Mouse (Mus musculus) stomach, embryonic 16.5 days (tissue): Measurements from ENCODE around the gene Usp30. TPM values are rescaled to one million over a fixed set of nuclear protein-coding genes. Genes with fewer than 3 reads are reported as not detected.

Source experiments
- ATAC-seq: fragments of 200-750 bp; cut with Nextera tagmentation; 2 replicates; pipeline ENCODE4 v1.8.0; 2017; ENCODE audit warnings: moderate number of reproducible peaks, moderate TSS enrichment; ENCODE audit not compliant: insufficient read depth, low FRiP score
- H3K27ac ChIP-seq: fragments of 300-500 bp; sonication (generic); 2 replicates; pipeline ENCODE4 v1.5.1; 2014; ENCODE audit warnings: low read length
- H3K27me3 ChIP-seq: fragments of 300-500 bp; sonication (generic); 2 replicates; pipeline ENCODE4 v1.6.1; 2014; ENCODE audit warnings: low read length, control low read depth, mixed read lengths; ENCODE audit not compliant: control insufficient read depth, insufficient read depth
- H3K36me3 ChIP-seq: fragments of 300-500 bp; sonication (generic); 2 replicates; pipeline ENCODE4 v1.6.1; 2014; ENCODE audit warnings: low read length; ENCODE audit not compliant: control insufficient read depth, insufficient read depth
- H3K4me1 ChIP-seq: fragments of 300-500 bp; sonication (generic); 2 replicates; pipeline ENCODE4 v1.6.1; 2014; ENCODE audit warnings: low read length, control low read depth, mixed read lengths; ENCODE audit not compliant: control insufficient read depth, insufficient read depth
- H3K4me2 ChIP-seq: fragments of 300-500 bp; sonication (generic); 2 replicates; pipeline ENCODE4 v1.6.1; 2014; ENCODE audit warnings: low read depth, low read length, mixed read lengths
- H3K4me3 ChIP-seq: fragments of 300-500 bp; sonication (generic); replicated peaks from 2 replicates; pipeline ENCODE4 v1.5.1; 2014; ENCODE audit warnings: mild to moderate bottlenecking, low read length
- H3K9ac ChIP-seq: fragments of 300-500 bp; sonication (generic); 2 replicates; pipeline ENCODE4 v1.6.1; 2014; ENCODE audit warnings: low read length
- H3K9me3 ChIP-seq: fragments of 300-500 bp; sonication (generic); replicated peaks from 2 replicates; pipeline ENCODE4 v1.6.1; 2016; ENCODE audit warnings: low read length, control low read depth; ENCODE audit not compliant: control insufficient read depth
- WGBS: fragments of 180-500 bp; shearing (Covaris S2); extraction: QIAGEN DNeasy Blood & Tissue Kit; methylation state at CpG from one replicate; pipeline ENCODE4 v1.1.7; 2014; 5-methylcytosine and 5-hydroxymethylcytosine counted together
- polyA plus RNA-seq: library from polyadenylated mRNA; unstranded; fragments of >200 nt; fragmentation: Nextera tagmentation; extraction: Ambion mirVana; gene quantifications from 2 replicates; pipeline ENCODE4 v1.2.1, GENCODE M21; 2015

Gene Usp30
- polyA plus RNA-seq, 1 experiment from 2014 or later = 11.0 TPM

GRCm38 (mm10) chr5:114102807-114103206 lies 37.5 kb downstream of the Usp30 start:
- Histone ChIP-seq H3K27me3 (no peaks in the 10 kb centered on the region), H3K9me3 (no peaks in the 10 kb centered on the region), H3K27ac (no peak overlapping the region), H3K36me3 (no peaks in the 10 kb centered on the region; the same call in 1 of the 2 replicates), H3K9ac (no peak overlapping the region), H3K4me1 (peaks cover 10% of the 10 kb centered on the region), H3K4me2 (no peak overlapping the region), H3K4me3 (no peak overlapping the region)
- ATAC-seq = no peak
- 88% methylated on average over 1 of the region's 1 CpGs for WGBS

GRCm38 (mm10) chr5:114106391-114106935 lies 41.2 kb downstream of the Usp30 start:
- Histone ChIP-seq H3K4me2 (no peak overlapping the region), H3K4me1 (no peaks in the 10 kb centered on the region), H3K27ac (no peak overlapping the region), H3K27me3 (no peaks in the 10 kb centered on the region), H3K9me3 (no peaks in the 10 kb centered on the region), H3K9ac (no peak overlapping the region), H3K36me3 (peaks cover 18% of the 10 kb centered on the region), H3K4me3 (no peak overlapping the region)
- ATAC-seq = no peak
- 75% methylated on average over 16 of the region's 16 CpGs for WGBS

GRCm38 (mm10) chr5:114113334-114113733 lies 48.1 kb downstream of the Usp30 start:
- H3K9me3 ChIP-seq = no peaks in the 10 kb centered on the region
- 86% methylated on average over 6 of the region's 6 CpGs for WGBS
- peaks cover 13% of the 10 kb centered on the region for H3K36me3 ChIP-seq
- no peaks in the 10 kb centered on the region for H3K4me1 ChIP-seq
- no peak overlapping the region for H3K27ac ChIP-seq
- H3K27me3 ChIP-seq = no peaks in the 10 kb centered on the region
- no peak for ATAC-seq
- H3K4me3 ChIP-seq = no peak overlapping the region
- H3K4me2 ChIP-seq = no peak overlapping the region
- H3K9ac ChIP-seq = no peak overlapping the region

- no peak overlapping the region for H3K27ac ChIP-seq
- H3K4me2 ChIP-seq = no peak overlapping the region
- no peaks in the 10 kb centered on the region for H3K27me3 ChIP-seq
- no peaks in the 10 kb centered on the region for H3K4me1 ChIP-seq
- H3K9me3 ChIP-seq = no peaks in the 10 kb centered on the region
- H3K36me3 ChIP-seq = no peaks in the 10 kb centered on the region
- H3K9ac ChIP-seq = no peak overlapping the region
- 83% methylated on average over 5 of the region's 5 CpGs for WGBS
- H3K4me3 ChIP-seq = no peak overlapping the region
- no peak for ATAC-seq
Observed at GRCm38 (mm10) chr5:114115030-114115429, 49.8 kb downstream of the Usp30 start.

GRCm38 (mm10) chr5:114116586-114116985 lies 51.3 kb downstream of the Usp30 start:
- H3K9me3 ChIP-seq = no peaks in the 10 kb centered on the region
- H3K36me3 ChIP-seq = 0 out of 2 replicates have a peak, but pooled peaks cover under 1% of the 10 kb centered on the region
- H3K27me3 ChIP-seq = no peaks in the 10 kb centered on the region
- no peak overlapping the region for H3K4me3 ChIP-seq
- no peak overlapping the region for H3K27ac ChIP-seq
- no peak for ATAC-seq
- WGBS = 83% methylated on average over 7 of the region's 7 CpGs
- no peak overlapping the region for H3K9ac ChIP-seq
- H3K4me2 ChIP-seq = no peak overlapping the region
- H3K4me1 ChIP-seq = no peaks in the 10 kb centered on the region

GRCm38 (mm10) chr5:114119806-114120205 lies 54.5 kb downstream of the Usp30 start:
- H3K4me2 ChIP-seq = no peak overlapping the region
- no peaks in the 10 kb centered on the region for H3K4me1 ChIP-seq
- peaks cover 4% of the 10 kb centered on the region; the same call in 1 of the 2 replicates for H3K36me3 ChIP-seq
- ATAC-seq = no peak; the same call in 1 of the 2 replicates
- H3K4me3 ChIP-seq = no peak overlapping the region
- 76% methylated on average over 4 of the region's 4 CpGs for WGBS
- H3K9me3 ChIP-seq = no peaks in the 10 kb centered on the region
- no peaks in the 10 kb centered on the region for H3K27me3 ChIP-seq
- no peak overlapping the region for H3K27ac ChIP-seq
- H3K9ac ChIP-seq = no peak overlapping the region

GRCm38 (mm10) chr5:114126008-114126407 lies 60.7 kb downstream of the Usp30 start:
- H3K4me3 ChIP-seq = no peak overlapping the region
- H3K27ac ChIP-seq = no peak overlapping the region
- H3K9ac ChIP-seq = no peak overlapping the region
- H3K4me2 ChIP-seq = no peak overlapping the region
- peaks cover 4% of the 10 kb centered on the region; the same call in 1 of the 2 replicates for H3K36me3 ChIP-seq
- WGBS = 92% methylated on average over 3 of the region's 3 CpGs
- H3K4me1 ChIP-seq = peaks cover 11% of the 10 kb centered on the region; the same call in 1 of the 2 replicates
- H3K9me3 ChIP-seq = no peaks in the 10 kb centered on the region
- no peak for ATAC-seq
- H3K27me3 ChIP-seq = no peaks in the 10 kb centered on the region

- ATAC-seq = no peak
- 88% methylated on average over 7 of the region's 7 CpGs for WGBS
- peaks cover 2% of the 10 kb centered on the region; the same call in 1 of the 2 replicates for H3K36me3 ChIP-seq
- H3K4me1 ChIP-seq = peaks cover 11% of the 10 kb centered on the region; the same call in 1 of the 2 replicates
- no peak overlapping the region for H3K9ac ChIP-seq
- H3K9me3 ChIP-seq = no peaks in the 10 kb centered on the region
- peak overlapping the region; percentile 98; the same call in 1 of the 2 replicates for H3K4me2 ChIP-seq
- H3K27me3 ChIP-seq = no peaks in the 10 kb centered on the region
- no peak overlapping the region for H3K27ac ChIP-seq
- H3K4me3 ChIP-seq = peak overlapping the region; percentile 78; the same call in 1 of the 2 replicates
Observed at GRCm38 (mm10) chr5:114126499-114127244, 61.4 kb downstream of the Usp30 start.
